Mouse (Mus musculus): Measurements from ENCODE around the gene Klhl21. TPM values are rescaled to one million over a fixed set of nuclear protein-coding genes. Genes with fewer than 3 reads are reported as not detected.

The Klhl21 gene
- polyA plus RNA-seq, 1 experiment = 4.4 TPM

- H3K27me3 ChIP-seq (replicated peaks) = peaks cover 19% of the 10 kb centered on the region
- H3K4me1 ChIP-seq = peaks cover 42% of the 10 kb centered on the region
- H3K4me3 ChIP-seq (replicated peaks) = peak overlapping the region; percentile 100
- TF ChIP-seq FLI1 (IDR thresholded peaks at IDR 0.05; ENCODE audit: low read length) (no peak), GATA1 (IDR thresholded peaks at IDR 0.05; ENCODE audit: borderline replicate concordance, low read length) (no peak)
- peaks cover 36% of the 10 kb centered on the region for H3K36me3 ChIP-seq (replicated peaks; ENCODE audit: low read length)
- H3K9me3 ChIP-seq = no peaks in the 10 kb centered on the region
Observed at GRCm38 (mm10) chr4:151994228-151995171, 14.1 kb upstream of the Klhl21 start.

DNA sequence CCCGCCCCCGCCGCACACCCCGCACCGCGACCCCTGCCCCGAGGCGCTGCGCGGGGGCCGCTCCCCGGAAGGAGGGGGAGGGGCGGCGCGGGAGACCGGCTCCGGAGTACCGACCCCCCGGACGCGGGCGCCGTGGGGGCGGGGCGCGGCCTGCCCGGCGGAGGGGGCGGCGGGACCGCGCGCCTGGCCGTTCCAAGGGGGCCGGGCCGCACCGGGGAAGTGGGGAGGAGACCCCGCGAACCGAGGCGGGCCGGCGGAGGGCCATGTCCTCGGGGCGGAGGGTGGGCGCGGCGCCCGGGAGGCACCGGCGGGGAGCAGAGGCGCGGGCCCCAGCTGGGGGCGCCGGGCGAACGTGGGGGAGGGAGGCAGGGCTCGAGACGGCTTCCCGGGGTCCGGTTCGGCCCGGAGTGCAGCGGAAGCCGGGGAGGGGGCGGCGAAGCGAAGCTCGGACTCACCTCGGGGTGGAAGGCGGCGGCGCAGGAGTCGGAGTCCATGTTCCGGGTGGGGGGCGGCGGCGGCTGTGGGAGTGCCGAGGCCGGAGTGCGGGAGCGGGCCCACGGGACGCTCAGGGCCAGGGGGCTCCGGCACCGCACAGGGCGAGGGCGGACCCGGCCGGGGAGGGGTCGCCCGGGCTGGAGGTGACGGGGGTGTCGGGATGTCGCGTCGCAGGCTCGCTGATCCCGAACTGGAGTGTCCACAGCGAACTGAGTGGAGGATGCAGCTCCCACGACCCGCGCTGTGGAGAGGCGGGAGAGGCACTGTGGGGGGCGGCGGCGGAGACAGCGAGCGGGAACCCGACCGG is 13.0 kb upstream of the Klhl21 start:
- H3K4me1 ChIP-seq = peaks cover 51% of the 10 kb centered on the region

DNA sequence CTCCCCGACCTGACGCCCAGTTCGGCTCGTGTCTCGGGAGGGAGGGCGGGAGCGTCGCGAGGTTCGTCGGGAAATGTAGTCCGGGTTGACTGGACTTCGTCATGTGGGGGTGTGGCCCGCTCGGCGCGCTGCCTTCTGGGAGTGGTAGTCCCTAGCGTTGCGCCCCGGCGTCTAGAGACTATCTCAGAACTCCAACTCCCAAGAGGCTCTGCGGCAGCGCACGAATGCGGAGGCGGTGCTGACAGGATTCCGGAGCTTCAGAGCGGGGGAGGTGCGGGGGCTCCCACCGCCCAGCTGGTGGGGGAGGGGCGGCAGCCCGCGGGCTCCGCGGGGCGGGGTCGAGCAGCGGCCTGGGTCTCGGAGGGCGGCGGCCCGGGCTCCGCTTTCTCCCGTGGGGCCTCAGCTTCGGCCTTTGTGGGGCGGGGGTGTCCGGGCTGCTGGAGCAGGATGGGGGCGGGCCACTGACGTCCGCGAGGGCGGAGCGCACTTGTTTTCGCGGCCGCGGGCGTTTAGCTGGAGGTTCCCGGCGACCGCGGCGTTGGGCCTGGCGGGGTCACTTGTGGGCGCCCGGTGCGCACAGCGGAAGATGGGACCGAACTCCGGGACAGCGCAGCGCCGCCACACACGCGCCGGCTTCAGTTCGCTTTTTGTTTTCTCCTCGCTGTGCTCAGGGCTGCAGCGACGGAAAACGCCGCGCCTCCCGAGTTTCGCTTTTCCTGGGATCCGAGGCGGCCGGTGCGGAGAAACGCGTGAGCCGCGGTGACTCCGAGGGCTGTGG is 12.2 kb upstream of the Klhl21 start, which contains the start of gene Phf13:
Phf13 (minus strand) TSS at position 86 of the 778 bp plus-strand sequence.
- H3K4me1 ChIP-seq = peaks cover 46% of the 10 kb centered on the region
- H3K27me3 ChIP-seq (replicated peaks) = peaks cover 19% of the 10 kb centered on the region
- H3K4me3 ChIP-seq (replicated peaks) = peak within 1 kb of the TSS; percentile 100
- no peaks in the 10 kb centered on the region for H3K9me3 ChIP-seq
- TF ChIP-seq FLI1 (IDR thresholded peaks at IDR 0.05; ENCODE audit: low read length) (no peak), GATA1 (IDR thresholded peaks at IDR 0.05; ENCODE audit: borderline replicate concordance, low read length) (no peak)
- peaks cover 22% of the 10 kb centered on the region for H3K36me3 ChIP-seq (replicated peaks; ENCODE audit: low read length)

More for the DNA sequence above, 13.0 kb upstream of the Klhl21 start:
- Histone ChIP-seq H3K36me3 (replicated peaks; ENCODE audit: low read length) (peaks cover 30% of the 10 kb centered on the region), H3K27me3 (replicated peaks) (peaks cover 19% of the 10 kb centered on the region), H3K4me3 (replicated peaks) (peak overlapping the region; percentile 100), H3K9me3 (no peaks in the 10 kb centered on the region)
- TF ChIP-seq GATA1 (IDR thresholded peaks at IDR 0.05; ENCODE audit: borderline replicate concordance, low read length) = no peak
- no peak for TF ChIP-seq FLI1 (IDR thresholded peaks at IDR 0.05; ENCODE audit: low read length)

DNA sequence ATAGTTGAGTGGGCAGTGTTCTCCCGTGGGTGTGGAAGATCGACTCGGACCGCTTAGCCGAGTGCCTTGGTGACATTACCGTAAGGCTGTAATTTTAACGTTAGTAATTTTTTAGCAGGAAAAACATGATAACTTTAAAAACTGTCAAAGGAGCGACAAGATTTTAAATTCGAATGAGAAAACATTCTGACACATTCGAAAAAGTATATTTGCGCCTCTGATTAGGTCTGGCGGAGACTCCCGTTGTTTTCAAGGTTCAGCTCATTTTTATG is 11.7 kb upstream of the Klhl21 start:
- H3K4me3 ChIP-seq (replicated peaks) = peak overlapping the region; percentile 100
- peaks cover 17% of the 10 kb centered on the region for H3K36me3 ChIP-seq (replicated peaks; ENCODE audit: low read length)
- H3K27me3 ChIP-seq (replicated peaks) = peaks cover 19% of the 10 kb centered on the region
- H3K9me3 ChIP-seq = no peaks in the 10 kb centered on the region
- TF ChIP-seq FLI1 (IDR thresholded peaks at IDR 0.05; ENCODE audit: low read length) (no peak), GATA1 (IDR thresholded peaks at IDR 0.05; ENCODE audit: borderline replicate concordance, low read length) (no peak)
- H3K4me1 ChIP-seq = peaks cover 46% of the 10 kb centered on the region

GRCm38 (mm10) chr4:151997701-151998100 is 10.9 kb upstream of the Klhl21 start:
- peaks cover 42% of the 10 kb centered on the region for H3K4me1 ChIP-seq
- no peaks in the 10 kb centered on the region for H3K9me3 ChIP-seq
- TF ChIP-seq FLI1 (IDR thresholded peaks at IDR 0.05; ENCODE audit: low read length) (no peak), GATA1 (IDR thresholded peaks at IDR 0.05; ENCODE audit: borderline replicate concordance, low read length) (no peak)
- peaks cover 19% of the 10 kb centered on the region for H3K27me3 ChIP-seq (replicated peaks)
- H3K36me3 ChIP-seq (replicated peaks; ENCODE audit: low read length) = peaks cover 8% of the 10 kb centered on the region
- H3K4me3 ChIP-seq (replicated peaks) = peak overlapping the region; percentile 100

GRCm38 (mm10) chr4:151999481-151999880 is 9.1 kb upstream of the Klhl21 start:
- no peak overlapping the region for H3K4me3 ChIP-seq (replicated peaks)
- TF ChIP-seq GATA1 (IDR thresholded peaks at IDR 0.05; ENCODE audit: borderline replicate concordance, low read length) (no peak), FLI1 (IDR thresholded peaks at IDR 0.05; ENCODE audit: low read length) (no peak)
- H3K9me3 ChIP-seq = no peaks in the 10 kb centered on the region
- H3K36me3 ChIP-seq (replicated peaks; ENCODE audit: low read length) = no peaks in the 10 kb centered on the region
- H3K4me1 ChIP-seq = peaks cover 30% of the 10 kb centered on the region
- H3K27me3 ChIP-seq (replicated peaks) = peaks cover 14% of the 10 kb centered on the region

- no peaks in the 10 kb centered on the region for H3K27me3 ChIP-seq (replicated peaks)
- TF ChIP-seq FLI1 (IDR thresholded peaks at IDR 0.05; ENCODE audit: low read length) (no peak), GATA1 (IDR thresholded peaks at IDR 0.05; ENCODE audit: borderline replicate concordance, low read length) (no peak)
- no peak overlapping the region for H3K4me3 ChIP-seq (replicated peaks)
- H3K36me3 ChIP-seq (replicated peaks; ENCODE audit: low read length) = no peaks in the 10 kb centered on the region
- H3K4me1 ChIP-seq = peaks cover 31% of the 10 kb centered on the region
- H3K9me3 ChIP-seq = no peaks in the 10 kb centered on the region
Observed at GRCm38 (mm10) chr4:152000906-152001305, 7.7 kb upstream of the Klhl21 start.

DNA sequence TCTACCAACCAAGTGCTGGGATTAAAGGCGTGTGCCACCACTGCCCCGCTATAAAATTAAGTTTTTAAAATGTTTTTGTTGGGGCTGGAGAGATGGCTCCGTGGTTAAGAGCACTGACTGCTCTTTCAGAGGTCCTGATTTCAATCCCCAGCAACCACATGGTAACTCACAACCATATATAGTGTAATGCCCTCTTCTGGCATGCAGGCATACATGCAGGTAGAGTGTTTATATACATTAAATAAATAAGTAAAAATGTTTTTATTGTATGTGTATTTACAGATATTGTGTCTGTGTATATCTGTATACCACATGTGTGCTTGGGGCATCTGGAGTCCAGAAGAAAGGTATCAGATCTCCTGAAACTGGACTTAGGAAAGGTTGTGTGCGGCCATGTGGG is 7.3 kb upstream of the Klhl21 start:
- no peaks in the 10 kb centered on the region for H3K9me3 ChIP-seq

DNA sequence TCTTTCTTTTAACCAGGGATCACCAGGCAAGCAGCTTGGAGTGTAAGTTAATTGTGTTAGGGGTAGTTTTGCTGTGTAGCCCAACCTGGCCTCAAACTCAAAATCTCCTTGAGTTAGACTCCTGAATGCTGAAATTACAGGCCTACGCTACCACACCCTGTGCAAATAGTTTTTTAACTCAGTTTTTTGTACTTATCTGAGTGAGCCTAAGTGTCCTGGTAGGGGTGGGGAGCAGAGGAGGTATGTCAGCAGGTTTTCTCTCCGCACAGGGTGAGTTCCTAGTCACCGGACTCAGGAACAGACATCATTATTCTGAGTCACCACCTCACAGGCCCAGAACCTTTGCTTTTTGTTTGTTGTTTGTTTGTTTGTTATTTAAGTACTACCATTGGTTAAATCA is 6.5 kb upstream of the Klhl21 start:
- peaks cover 39% of the 10 kb centered on the region for H3K4me1 ChIP-seq
- no peaks in the 10 kb centered on the region for H3K36me3 ChIP-seq (replicated peaks; ENCODE audit: low read length)
- H3K4me3 ChIP-seq (replicated peaks) = no peak overlapping the region
- peaks cover 1% of the 10 kb centered on the region for H3K27me3 ChIP-seq (replicated peaks)
- TF ChIP-seq FLI1 (IDR thresholded peaks at IDR 0.05; ENCODE audit: low read length) = no peak
- TF ChIP-seq GATA1 (IDR thresholded peaks at IDR 0.05; ENCODE audit: borderline replicate concordance, low read length) = no peak
- H3K9me3 ChIP-seq = no peaks in the 10 kb centered on the region

More for the DNA sequence above, 7.3 kb upstream of the Klhl21 start:
- H3K27me3 ChIP-seq (replicated peaks) = no peaks in the 10 kb centered on the region
- TF ChIP-seq FLI1 (IDR thresholded peaks at IDR 0.05; ENCODE audit: low read length) = no peak
- no peak for TF ChIP-seq GATA1 (IDR thresholded peaks at IDR 0.05; ENCODE audit: borderline replicate concordance, low read length)
- peaks cover 34% of the 10 kb centered on the region for H3K4me1 ChIP-seq
- no peak overlapping the region for H3K4me3 ChIP-seq (replicated peaks)
- no peaks in the 10 kb centered on the region for H3K36me3 ChIP-seq (replicated peaks; ENCODE audit: low read length)
